Mouse (Mus musculus) forebrain, embryonic 11.5 days (tissue): Measurements from ENCODE around the gene Pde4d. TPM values are rescaled to one million over a fixed set of nuclear protein-coding genes. Genes with fewer than 3 reads are reported as not detected.
A peak's percentile ranks its signal among the peaks of the same experiment; 100 is the strongest.

Experiments used
- ATAC-seq: fragments of 200-750 bp; cut with Nextera tagmentation; replicated peaks from 2 replicates; pipeline ENCODE4 v1.8.0; 2017; ENCODE audit warnings: moderate TSS enrichment; ENCODE audit not compliant: low FRiP score
- DNase-seq: peaks from one replicate; pipeline ENCODE4 v3.0.0-alpha.2; 2017; ENCODE audit warnings: low spot score
- H3K27ac ChIP-seq: fragments of 300-500 bp; sonication (generic); 2 replicates; pipeline ENCODE4 v1.5.1; 2014; ENCODE audit warnings: low read depth, low read length
- H3K27me3 ChIP-seq: fragments of 300-500 bp; sonication (generic); 2 replicates; pipeline ENCODE4 v1.6.1; 2014; ENCODE audit warnings: mild to moderate bottlenecking, low read length, mixed read lengths; ENCODE audit not compliant: control insufficient read depth, insufficient read depth
- H3K36me3 ChIP-seq: fragments of 300-500 bp; sonication (generic); 2 replicates; pipeline ENCODE4 v1.6.1; 2014; ENCODE audit warnings: mild to moderate bottlenecking, low read length, moderate library complexity, mixed read lengths; ENCODE audit not compliant: control insufficient read depth, insufficient read depth
- H3K4me1 ChIP-seq: fragments of 300-500 bp; sonication (generic); replicated peaks from 2 replicates; pipeline ENCODE4 v1.6.1; 2014; ENCODE audit warnings: low read length, mixed read lengths; ENCODE audit not compliant: control insufficient read depth, insufficient read depth
- H3K4me2 ChIP-seq: fragments of 300-500 bp; sonication (generic); 2 replicates; pipeline ENCODE4 v1.6.1; 2014; ENCODE audit warnings: low read depth, mild to moderate bottlenecking, low read length, moderate library complexity, mixed read lengths; ENCODE audit not compliant: severe bottlenecking
- H3K4me3 ChIP-seq: fragments of 300-500 bp; sonication (generic); 2 replicates; pipeline ENCODE4 v1.5.1; 2014; ENCODE audit warnings: low read depth, low read length
- H3K9ac ChIP-seq: fragments of 300-500 bp; sonication (generic); 2 replicates; pipeline ENCODE4 v1.6.1; 2014; ENCODE audit warnings: low read length
- H3K9me3 ChIP-seq: fragments of 300-500 bp; sonication (generic); 2 replicates; pipeline ENCODE4 v1.6.1; 2016; ENCODE audit warnings: low read length, mixed read lengths; ENCODE audit not compliant: control insufficient read depth
- WGBS: fragments of 180-500 bp; shearing (Covaris S2); extraction: QIAGEN DNeasy Blood & Tissue Kit; methylation state at CpG from one replicate; pipeline ENCODE4 v1.1.7; 2014; 5-methylcytosine and 5-hydroxymethylcytosine counted together
- polyA plus RNA-seq: library from polyadenylated mRNA; unstranded; fragments of >200 nt; fragmentation: Nextera tagmentation; extraction: Ambion mirVana; gene quantifications from 2 replicates; pipeline ENCODE4 v1.2.1, GENCODE M21; 2014

Gene Pde4d
- polyA plus RNA-seq, 1 experiment from 2014 or later, result 11.9 TPM

DNA sequence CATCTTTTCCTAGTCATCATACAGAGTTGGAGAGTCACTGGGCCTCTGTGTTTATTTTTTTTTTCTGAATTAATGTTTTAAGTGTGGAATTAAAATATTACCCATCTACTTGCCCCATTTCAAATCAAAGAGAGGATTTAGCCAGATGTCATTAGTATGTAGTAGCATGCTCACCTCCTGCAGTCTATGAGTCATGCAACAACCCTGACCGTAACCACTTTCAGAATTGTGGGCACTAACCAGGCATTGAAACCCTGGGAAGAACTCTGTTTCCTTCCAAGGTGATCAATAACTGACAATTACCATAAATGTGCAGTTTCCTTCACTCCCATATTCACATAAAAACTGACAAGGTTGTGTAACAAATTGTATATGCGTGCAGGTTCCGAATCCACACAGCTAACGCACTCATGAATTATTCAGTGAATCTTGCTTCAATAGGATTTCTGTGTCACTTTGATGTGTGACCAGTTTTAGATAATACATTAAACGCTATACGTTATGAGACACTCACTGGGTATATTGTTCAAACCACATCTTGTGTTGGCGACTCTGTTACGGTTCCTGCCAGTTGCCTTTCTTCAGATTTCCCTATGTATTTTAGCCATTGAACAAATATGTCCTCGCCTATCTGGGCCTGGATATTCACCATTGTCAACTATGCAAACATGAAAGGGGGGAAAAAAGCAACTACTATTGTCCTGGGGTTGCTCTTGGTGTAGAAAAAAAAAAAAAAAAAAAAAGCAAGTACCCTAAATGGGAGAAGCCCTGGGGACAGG is 719.0 kb downstream of the Pde4d start:
- ATAC-seq, result peak; percentile 72; the same call in 1 of the 2 replicates
- H3K4me2 ChIP-seq, result no peak overlapping the region
- no peaks in the 10 kb centered on the region for H3K36me3 ChIP-seq
- no peak for DNase-seq
- no peak overlapping the region for H3K9ac ChIP-seq
- H3K9me3 ChIP-seq, result no peaks in the 10 kb centered on the region
- no peaks in the 10 kb centered on the region for H3K4me1 ChIP-seq
- no peaks in the 10 kb centered on the region for H3K27me3 ChIP-seq
- 54% methylated on average over 9 of the region's 9 CpGs for WGBS
- H3K27ac ChIP-seq, result no peak overlapping the region
- H3K4me3 ChIP-seq, result no peak overlapping the region

DNA sequence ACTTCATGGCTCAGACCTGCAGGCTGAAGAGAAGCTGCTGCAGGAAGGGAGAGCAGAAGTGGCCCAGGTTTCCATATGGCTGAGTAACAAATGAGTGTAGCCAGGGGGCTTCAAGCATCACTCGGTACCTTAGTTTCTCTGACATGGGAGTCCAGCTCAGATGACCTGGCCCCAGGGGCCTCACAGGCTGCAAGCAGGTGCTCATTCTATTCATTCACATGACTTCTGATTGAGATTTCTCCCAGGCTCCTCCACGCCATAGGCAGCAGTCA is 719.5 kb downstream of the Pde4d start:
- WGBS, result 80% methylated on average over 2 of the region's 2 CpGs
- 0 out of 2 replicates have a peak, but pooled peaks have one; percentile 18 for ATAC-seq

GRCm38 (mm10) chr13:109171688-109172087 is 721.9 kb downstream of the Pde4d start:
- no peak for DNase-seq
- Histone ChIP-seq H3K4me3 (no peak overlapping the region), H3K36me3 (no peaks in the 10 kb centered on the region), H3K27me3 (no peaks in the 10 kb centered on the region), H3K4me1 (no peaks in the 10 kb centered on the region), H3K9ac (no peak overlapping the region), H3K4me2 (no peak overlapping the region), H3K27ac (no peak overlapping the region), H3K9me3 (no peaks in the 10 kb centered on the region)
- ATAC-seq, result no peak
- WGBS, result 91% methylated on average over 7 of the region's 7 CpGs

More for the DNA sequence above, 719.5 kb downstream of the Pde4d start:
- H3K27ac ChIP-seq, result no peak overlapping the region
- no peak overlapping the region for H3K9ac ChIP-seq
- DNase-seq, result no peak
- no peaks in the 10 kb centered on the region for H3K4me1 ChIP-seq
- H3K9me3 ChIP-seq, result no peaks in the 10 kb centered on the region
- no peak overlapping the region for H3K4me2 ChIP-seq
- H3K36me3 ChIP-seq, result no peaks in the 10 kb centered on the region
- no peak overlapping the region for H3K4me3 ChIP-seq
- no peaks in the 10 kb centered on the region for H3K27me3 ChIP-seq

- no peak overlapping the region for H3K4me2 ChIP-seq
- H3K9me3 ChIP-seq, result no peaks in the 10 kb centered on the region
- H3K9ac ChIP-seq, result no peak overlapping the region
- H3K27ac ChIP-seq, result no peak overlapping the region
- no peaks in the 10 kb centered on the region for H3K27me3 ChIP-seq
- no peaks in the 10 kb centered on the region for H3K36me3 ChIP-seq
- no peak overlapping the region for H3K4me3 ChIP-seq
- ATAC-seq (no peak), DNase-seq (no peak)
- 83% methylated on average over 6 of the region's 6 CpGs for WGBS
- H3K4me1 ChIP-seq, result no peaks in the 10 kb centered on the region
Observed at GRCm38 (mm10) chr13:109175281-109175680, 725.5 kb downstream of the Pde4d start.

DNA sequence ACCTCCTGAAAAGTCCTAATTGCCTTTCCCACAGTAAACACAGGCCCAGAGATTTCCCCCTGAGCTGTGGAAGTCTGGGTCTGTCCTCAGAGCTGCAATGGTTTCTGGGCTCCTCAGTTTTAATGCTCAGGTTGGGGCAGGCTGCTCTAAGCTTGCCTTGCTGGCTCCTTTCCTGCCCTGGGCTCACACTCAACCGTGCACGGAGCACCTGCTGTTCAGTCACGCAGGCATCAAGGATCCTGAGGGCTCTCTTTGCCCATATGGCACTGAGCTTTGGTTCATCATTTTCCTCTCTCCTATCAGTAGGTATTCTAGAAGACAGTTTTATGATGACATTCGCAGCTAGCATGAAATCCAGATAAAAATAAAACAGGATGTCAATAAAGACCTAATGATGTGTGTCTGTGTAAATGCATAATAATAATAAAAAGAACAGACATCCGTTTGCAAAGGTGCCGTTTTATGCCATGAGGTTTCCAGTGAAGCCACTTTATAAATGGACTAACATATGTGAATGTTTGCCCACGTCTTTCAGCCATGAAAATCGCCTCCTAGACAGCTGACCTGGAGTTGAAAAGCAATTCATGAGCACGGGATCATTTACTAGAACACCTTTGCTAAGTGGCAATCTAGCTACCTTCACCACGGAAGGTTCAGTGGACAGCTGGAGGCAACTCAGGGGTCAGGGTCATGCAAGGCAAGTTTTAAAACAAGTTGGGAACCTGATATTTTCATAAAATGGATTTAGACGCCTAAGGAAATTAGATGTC is 726.3 kb downstream of the Pde4d start:
- Histone ChIP-seq H3K4me1 (no peaks in the 10 kb centered on the region), H3K27ac (no peak overlapping the region), H3K27me3 (no peaks in the 10 kb centered on the region), H3K36me3 (no peaks in the 10 kb centered on the region), H3K4me2 (no peak overlapping the region), H3K9ac (no peak overlapping the region), H3K4me3 (no peak overlapping the region), H3K9me3 (no peaks in the 10 kb centered on the region)
- DNase-seq, result no peak
- no peak for ATAC-seq
- 84% methylated on average over 11 of the region's 11 CpGs for WGBS

- no peak overlapping the region for H3K4me3 ChIP-seq
- H3K36me3 ChIP-seq, result no peaks in the 10 kb centered on the region
- H3K4me1 ChIP-seq, result no peaks in the 10 kb centered on the region
- DNase-seq (no peak), ATAC-seq (no peak)
- no peak overlapping the region for H3K4me2 ChIP-seq
- no peak overlapping the region for H3K9ac ChIP-seq
- H3K9me3 ChIP-seq, result no peaks in the 10 kb centered on the region
- H3K27me3 ChIP-seq, result no peaks in the 10 kb centered on the region
- 85% methylated on average over 6 of the region's 6 CpGs for WGBS
- no peak overlapping the region for H3K27ac ChIP-seq
Observed at GRCm38 (mm10) chr13:109181363-109181762, 731.6 kb downstream of the Pde4d start.

GRCm38 (mm10) chr13:109190652-109191051 is 740.9 kb downstream of the Pde4d start:
- H3K27ac ChIP-seq, result no peak overlapping the region
- no peak for ATAC-seq
- WGBS, result 87% methylated on average over 4 of the region's 4 CpGs

DNA sequence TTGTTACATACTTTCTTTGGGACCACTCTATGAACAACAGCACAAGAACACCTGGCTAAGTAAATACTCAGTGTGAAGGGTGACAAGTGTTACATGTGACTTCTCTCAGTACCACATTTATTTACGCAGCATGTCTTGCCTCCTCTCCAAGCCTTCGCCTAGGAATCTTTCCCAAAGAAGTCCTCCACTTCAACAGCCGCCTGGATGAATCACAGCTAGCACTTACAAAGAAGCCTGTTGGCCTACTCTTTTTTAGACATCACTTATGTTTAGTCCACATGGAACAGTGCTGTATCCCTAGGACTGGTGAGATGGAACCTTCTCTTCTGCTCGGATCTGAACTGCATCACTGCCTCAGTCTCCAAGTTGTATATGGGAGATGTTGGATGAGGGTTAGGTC is 741.4 kb downstream of the Pde4d start:
- Histone ChIP-seq H3K9ac (no peak overlapping the region), H3K27me3 (no peaks in the 10 kb centered on the region), H3K36me3 (no peaks in the 10 kb centered on the region), H3K4me3 (no peak overlapping the region), H3K4me1 (no peaks in the 10 kb centered on the region), H3K9me3 (no peaks in the 10 kb centered on the region), H3K4me2 (no peak overlapping the region), H3K27ac (no peak overlapping the region)
- 89% methylated on average over 4 of the region's 4 CpGs for WGBS
- ATAC-seq (no peak), DNase-seq (no peak)

More at GRCm38 (mm10) chr13:109190652-109191051, 740.9 kb downstream of the Pde4d start:
- Histone ChIP-seq H3K4me1 (no peaks in the 10 kb centered on the region), H3K4me2 (no peak overlapping the region), H3K9me3 (no peaks in the 10 kb centered on the region), H3K4me3 (no peak overlapping the region), H3K36me3 (no peaks in the 10 kb centered on the region), H3K9ac (no peak overlapping the region), H3K27me3 (no peaks in the 10 kb centered on the region)
- DNase-seq, result no peak
